Mouse (Mus musculus) gastrocnemius, adult 2 months (tissue): ENCODE results near the gene Hmgcs1. TPM values are rescaled to one million over a fixed set of nuclear protein-coding genes. Genes with fewer than 3 reads are reported as not detected.

Experiments
- DNase-seq: peaks from one replicate; pipeline ENCODE4 v3.0.0; 2022
- H3K27ac ChIP-seq: fragments of 200-600 bp; 2 replicates; pipeline ENCODE4 v1.8.1; 2022; ENCODE audit warnings: mild to moderate bottlenecking
- H3K4me3 ChIP-seq: fragments of 200-600 bp; 2 replicates; pipeline ENCODE4 v1.8.1; 2022; ENCODE audit warnings: mild to moderate bottlenecking, moderate library complexity
- CTCF ChIP-seq: fragments of 200-600 bp; IDR thresholded peaks from 2 replicates; pipeline ENCODE4 v1.8.1; 2022; ENCODE audit warnings: antibody characterized with exemption, mild to moderate bottlenecking, moderate library complexity
- intact Hi-C: fragments of 180-260 bp; cut with DNase I; formaldehyde crosslinking; loops from one replicate; pipeline ENCODE4 v1.15.1; 2025
- total RNA-seq, 2 experiments: library from RNA; stranded (reverse); gene quantifications; 2 replicates each; pipeline ENCODE4 v1.2.3; 2021

Gene Hmgcs1
- total RNA-seq, 2 experiments from 2014 or later, result 23.6 to 31.9 TPM

DNA sequence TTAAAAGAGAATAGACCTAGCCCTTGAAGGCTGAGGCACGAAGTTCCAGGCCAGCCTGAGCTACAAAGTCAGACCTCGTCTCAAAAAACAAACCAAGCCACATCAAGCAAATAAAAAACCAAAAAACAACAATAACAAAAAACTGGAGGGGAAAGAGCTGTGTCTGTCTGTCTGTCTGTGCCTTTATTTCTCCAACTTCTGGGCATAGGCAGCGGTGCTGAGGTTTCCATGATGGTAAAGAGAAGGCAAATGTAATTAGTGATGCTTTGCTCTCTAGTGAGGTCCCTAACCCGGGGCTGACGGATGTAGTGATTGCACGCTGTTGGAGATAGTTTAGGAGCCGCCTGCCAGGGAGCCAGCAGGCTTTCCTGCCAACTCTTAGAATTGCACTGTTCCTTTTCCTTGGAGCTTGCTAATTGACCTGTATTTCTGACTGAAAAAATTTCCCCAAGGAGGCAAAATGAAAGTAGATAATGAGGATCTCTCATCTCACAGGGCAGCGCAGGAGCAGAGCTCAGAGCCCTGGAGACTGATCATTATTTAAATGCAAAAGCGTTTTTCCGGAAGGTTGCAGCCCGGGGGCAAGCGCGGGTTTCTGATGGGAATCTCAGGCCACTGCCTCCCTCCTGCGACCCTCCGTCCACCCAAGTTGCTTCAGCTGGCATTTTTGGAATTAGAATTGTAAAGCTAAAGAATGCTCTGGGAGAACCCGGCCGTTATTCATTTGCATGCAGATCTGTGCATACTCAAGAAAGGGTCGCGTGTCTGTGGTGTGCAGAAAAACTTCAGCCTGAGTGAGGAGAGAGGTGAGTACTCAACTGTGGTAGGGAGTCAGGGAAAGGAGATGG is 51.4 kb downstream of the Hmgcs1 start:
- Histone ChIP-seq H3K4me3 (peak overlapping the region; percentile 67), H3K27ac (peak overlapping the region; percentile 24; the same call in 1 of the 2 replicates)
- intact Hi-C loops, result no loop called here
- TF ChIP-seq CTCF, result no peak
- no peak for DNase-seq

GRCm38 (mm10) chr13:119742711-119743415 is 52.7 kb downstream of the Hmgcs1 start:
- H3K27ac ChIP-seq, result no peak overlapping the region
- intact Hi-C loops, result no loop called here

GRCm38 (mm10) chr13:119743470-119743869 is 53.3 kb downstream of the Hmgcs1 start:
- DNase-seq, result no peak
- intact Hi-C loops, result no loop called here
- TF ChIP-seq CTCF, result no peak
- Histone ChIP-seq H3K27ac (no peak overlapping the region), H3K4me3 (no peak overlapping the region)

More at GRCm38 (mm10) chr13:119742711-119743415, 52.7 kb downstream of the Hmgcs1 start:
- no peak for TF ChIP-seq CTCF
- DNase-seq, result no peak
- no peak overlapping the region for H3K4me3 ChIP-seq

DNA sequence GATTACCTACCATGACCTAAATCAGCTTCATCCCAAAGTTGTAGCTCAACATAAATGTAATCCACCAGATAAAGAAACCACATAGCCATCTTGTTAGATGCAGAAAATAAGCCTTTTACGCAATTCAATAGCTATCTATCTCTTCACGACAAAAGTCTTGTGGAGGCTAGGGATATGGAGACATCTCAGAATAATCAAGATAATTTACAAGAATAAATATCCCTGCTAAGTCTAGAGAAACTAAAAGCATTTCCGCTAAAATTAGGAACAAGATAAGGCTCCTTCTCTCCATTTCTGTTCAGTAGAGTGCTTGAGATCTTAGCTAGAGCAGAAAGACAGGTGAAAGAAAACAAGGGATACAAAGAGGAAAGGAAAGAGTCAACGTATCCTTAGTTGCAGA is 56.8 kb downstream of the Hmgcs1 start:
- no peak for DNase-seq
- intact Hi-C loops, result no loop called here
- no peak overlapping the region for H3K27ac ChIP-seq
- TF ChIP-seq CTCF, result no peak
- H3K4me3 ChIP-seq, result no peak overlapping the region

DNA sequence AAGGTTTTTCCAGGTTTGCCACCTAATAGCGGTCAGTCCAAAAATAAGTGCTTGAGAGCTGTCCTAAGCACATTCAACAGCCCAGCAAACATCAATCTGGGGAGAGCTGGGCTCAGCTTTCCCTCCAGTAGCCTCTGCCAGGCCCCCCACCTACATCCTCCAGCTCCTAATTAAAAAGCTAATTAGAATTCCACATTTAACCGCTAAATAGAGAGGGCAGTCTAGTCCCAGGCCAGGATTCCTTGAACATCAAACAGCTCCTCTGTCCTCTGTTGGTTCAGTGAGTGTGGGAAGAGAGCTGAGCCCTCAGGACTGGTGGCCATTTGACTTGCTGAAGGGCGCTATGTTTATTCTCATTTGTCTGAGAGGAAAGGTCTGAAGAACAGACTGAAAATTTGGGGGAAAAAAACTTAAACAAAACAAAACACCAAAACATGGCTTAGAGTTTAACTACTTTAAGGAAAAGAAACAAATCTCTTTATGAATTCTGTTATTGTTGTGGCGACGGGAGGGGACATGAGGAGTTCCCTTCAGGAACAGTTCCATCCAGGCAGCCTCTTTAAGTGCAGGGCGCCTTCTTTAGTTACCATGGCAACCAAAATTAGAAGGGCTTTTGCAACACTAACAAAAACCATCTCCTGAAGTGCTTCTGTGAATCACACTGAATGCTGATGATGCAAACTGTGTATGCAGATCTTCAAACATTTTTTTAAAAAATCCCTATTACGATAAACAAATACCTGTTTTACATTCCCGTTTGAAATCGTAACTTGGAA is 63.9 kb downstream of the Hmgcs1 start:
- no peak overlapping the region for H3K4me3 ChIP-seq
- no peak overlapping the region; the same call in 1 of the 2 replicates for H3K27ac ChIP-seq
- no peak for TF ChIP-seq CTCF
- intact Hi-C loops, result no loop called here
- DNase-seq, result no peak

- intact Hi-C loops, result loop anchor here (5.0 kb wide), 1 partner anchor 38 kb away; the partner anchor contains the start of gene Zfp131
- no peak for TF ChIP-seq CTCF
- Histone ChIP-seq H3K27ac (peak overlapping the region; percentile 91), H3K4me3 (peak overlapping the region; percentile 88)
- no peak for DNase-seq
Observed at GRCm38 (mm10) chr13:119754635-119755020, 64.4 kb downstream of the Hmgcs1 start.

DNA sequence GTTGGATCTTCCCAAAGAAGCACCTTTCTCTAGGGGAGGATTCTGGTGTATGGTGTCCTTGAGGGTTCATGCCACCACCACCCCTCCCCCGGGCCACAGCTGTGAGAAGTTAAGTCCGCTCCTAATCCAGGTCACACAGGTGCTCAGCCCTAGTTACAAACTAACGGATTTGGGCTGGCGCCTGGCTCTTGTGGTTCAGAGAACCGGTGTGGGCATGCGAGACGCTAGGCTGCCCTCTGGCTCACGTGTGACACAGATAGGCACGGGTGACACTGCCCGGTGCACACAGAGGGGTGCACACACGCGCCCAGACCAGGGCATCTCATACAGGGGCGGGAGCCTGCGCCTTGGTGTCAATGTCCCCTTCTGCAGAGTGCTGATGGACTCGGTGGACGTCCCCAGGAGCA is 65.0 kb downstream of the Hmgcs1 start:
- Histone ChIP-seq H3K4me3 (peak overlapping the region; percentile 88), H3K27ac (peak overlapping the region; percentile 91)
- intact Hi-C loops, result loop anchor here (5.0 kb wide), 1 partner anchor 37 kb away; the partner anchor contains the start of gene Zfp131
- no peak for DNase-seq
- TF ChIP-seq CTCF, result no peak

DNA sequence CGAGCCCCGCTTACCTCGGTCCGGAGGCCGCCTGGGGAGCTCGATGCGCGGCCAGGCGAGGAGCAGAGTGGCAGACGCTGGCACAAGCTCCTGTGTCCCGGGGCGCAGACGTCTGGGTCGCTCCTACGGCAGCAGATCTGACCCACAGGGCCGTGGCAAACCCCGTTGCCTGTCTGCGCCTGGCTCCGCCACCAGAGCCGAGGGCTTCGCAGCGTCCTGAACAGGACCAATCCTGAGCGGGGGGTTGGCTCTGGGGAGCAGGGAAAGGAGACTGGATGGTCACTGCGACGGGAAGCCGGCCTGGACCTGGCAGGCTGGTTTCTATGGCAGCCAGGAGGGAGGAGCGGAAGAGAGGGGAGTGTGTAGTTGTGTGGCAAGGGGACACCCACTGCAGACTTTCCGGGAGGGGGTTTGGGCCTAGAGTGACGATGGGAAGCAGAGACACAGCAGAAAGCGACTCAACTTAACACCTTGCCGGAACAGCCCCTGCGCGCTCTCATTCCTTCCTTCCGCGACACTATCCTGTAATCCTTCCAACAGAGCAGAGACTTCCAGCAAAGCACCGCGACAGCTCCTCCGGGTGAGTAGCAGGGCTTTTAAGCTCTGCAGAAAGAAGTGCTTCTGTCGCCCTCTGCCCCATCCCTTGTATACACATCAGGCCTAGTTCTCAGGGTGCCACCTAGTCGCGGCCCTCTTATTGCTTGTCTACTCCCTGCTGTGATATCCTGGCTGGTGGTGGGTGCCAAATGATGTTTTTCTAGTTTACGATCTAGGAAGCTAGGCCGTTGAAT is 65.7 kb downstream of the Hmgcs1 start, which contains the start of gene Nim1k:
Nim1k (minus strand) TSS at position 202 of the 791 bp plus-strand sequence.
- intact Hi-C loops, result loop anchor here (5.0 kb wide), 1 partner anchor 36 kb away; the partner anchor contains the start of gene Zfp131
- peak within 1 kb of the TSS; percentile 88 for H3K4me3 ChIP-seq
- H3K27ac ChIP-seq, result peak within 1 kb of the TSS; percentile 91
- TF ChIP-seq CTCF, result no peak
- DNase-seq, result peak; percentile 90

GRCm38 (mm10) chr13:119756831-119757230 is 66.7 kb downstream of the Hmgcs1 start:
- TF ChIP-seq CTCF, result no peak
- Histone ChIP-seq H3K27ac (peak overlapping the region; percentile 91; the same call in 1 of the 2 replicates), H3K4me3 (peak overlapping the region; percentile 88)
- no peak for DNase-seq
- intact Hi-C loops, result loop anchor here (5.0 kb wide), 1 partner anchor 35 kb away; the partner anchor contains the start of gene Zfp131

Other genes with a start within 250 kb of the Hmgcs1 start
- 1 to 10 TPM; 5.7 TPM for gene 4833420G17Rik, start 227.6 kb upstream of the Hmgcs1 start, total RNA-seq
- gene Tmem267, start 202.3 kb upstream of the Hmgcs1 start, total RNA-seq, result 10 to 100 TPM; 18.5 to 19.7 TPM
- under 1 TPM; 0.36 to 0.47 TPM for gene 3110070M22Rik, start 202.0 kb upstream of the Hmgcs1 start, total RNA-seq
- gene Ccl28, start 66.6 kb upstream of the Hmgcs1 start, total RNA-seq, result 1 to 10 TPM in 1 of 2 experiments, under 1 TPM in 1; 0.61 to 1.9 TPM
- gene Nim1k, start 65.5 kb downstream of the Hmgcs1 start, total RNA-seq, result 1 to 10 TPM in 1 of 2 experiments, under 1 TPM in 1; 0.82 to 1.6 TPM
- gene Zfp131, start 100.5 kb downstream of the Hmgcs1 start, total RNA-seq, result 10 to 100 TPM; 22.2 to 24.1 TPM
- not detected for gene AF067063, start 139.8 kb downstream of the Hmgcs1 start, total RNA-seq
- not detected for gene D13Ertd608e, start 145.6 kb downstream of the Hmgcs1 start, total RNA-seq
- not detected for gene Tcstv1, start 204.4 kb downstream of the Hmgcs1 start, total RNA-seq
- gene Gm21761, start 238.9 kb downstream of the Hmgcs1 start, total RNA-seq, result not detected